Mouse (Mus musculus) bone marrow, adult 2 months (tissue): Measurements from ENCODE around the gene Fmo3.

Source experiments
- CTCF ChIP-seq: fragments of 200-500 bp; IDR thresholded peaks from 2 replicates; pipeline ENCODE4 v1.5.1; 2011; ENCODE audit warnings: low read length, control low read depth; ENCODE audit not compliant: control insufficient read depth, insufficient read depth
- POLR2A ChIP-seq: fragments of 200-500 bp; IDR thresholded peaks from 2 replicates; pipeline ENCODE4 v1.6.1; 2011; ENCODE audit warnings: low read depth, mild to moderate bottlenecking, control low read depth, low read length, borderline replicate concordance; ENCODE audit not compliant: control insufficient read depth

DNA sequence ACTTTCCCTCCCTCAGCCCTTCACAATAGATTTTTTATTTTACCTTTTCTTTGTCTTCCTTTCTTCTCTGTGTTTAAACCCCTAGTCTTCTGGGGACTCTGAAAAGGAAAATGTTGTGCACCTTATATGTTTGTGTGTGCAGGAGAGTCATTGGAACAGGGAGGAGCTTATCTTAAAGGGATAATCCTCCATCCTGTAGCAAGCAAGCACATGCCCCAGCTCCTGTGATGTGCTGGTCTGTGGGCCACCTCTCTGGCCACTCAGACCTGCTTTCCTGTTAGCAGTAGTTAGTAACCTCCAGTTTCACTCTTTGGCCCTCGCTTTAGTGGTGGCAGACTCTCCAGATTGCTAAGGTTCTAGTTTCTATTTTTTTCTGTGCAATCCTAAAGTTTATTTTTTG is at the start of gene Fmo3:
- no peak for TF ChIP-seq CTCF
- no peak for TF ChIP-seq POLR2A
